Mouse (Mus musculus): Measurements from ENCODE around the gene Arid1b.

GRCm38 (mm10) chr17:5108022-5108421 lies 113.9 kb downstream of the Arid1b start:
- no peak for TF ChIP-seq GATA1 (IDR thresholded peaks at IDR 0.05; ENCODE audit: borderline replicate concordance, low read length)
- no peak for TF ChIP-seq FLI1 (IDR thresholded peaks at IDR 0.05; ENCODE audit: low read length)

Data from megakaryocyte, embryonic 14.5 days (primary cell).